Mouse (Mus musculus): Measurements from ENCODE around the gene Rictor.

DNA sequence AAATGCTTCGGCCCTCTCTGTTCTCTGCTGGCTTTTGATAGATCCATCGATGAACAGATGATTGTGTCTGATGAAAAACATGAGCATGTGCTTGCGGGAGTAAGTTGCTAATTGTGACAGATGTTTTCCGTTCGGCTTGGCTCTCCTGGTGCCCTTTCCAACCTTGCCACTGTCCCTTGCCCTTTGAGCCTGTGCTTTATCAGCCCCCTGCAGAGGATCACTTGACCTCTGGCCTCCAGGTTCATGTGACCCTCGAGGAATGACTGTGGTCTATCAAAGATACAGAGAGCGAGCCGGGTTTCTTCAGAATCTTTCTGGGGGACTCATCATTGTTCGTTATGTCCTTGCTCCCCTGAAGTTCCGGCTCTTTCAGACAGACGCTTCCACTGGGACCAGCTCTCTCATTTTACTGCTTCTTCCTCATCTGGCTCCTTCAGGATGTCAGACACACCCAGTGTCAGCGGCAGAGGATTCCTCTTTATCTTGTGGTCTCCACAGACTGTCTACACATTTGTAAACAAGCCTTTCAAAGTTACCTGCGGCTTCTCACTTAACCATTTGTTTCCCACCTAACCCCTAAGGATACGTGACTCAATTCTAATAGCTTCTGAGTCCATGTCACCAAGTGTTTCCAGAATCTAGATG, 39.3 kb upstream of the Rictor start:
- TF ChIP-seq EP300 (IDR thresholded peaks at IDR 0.05; ENCODE audit: insufficient read depth, low read depth, low read length) (no peak), CTCF (IDR thresholded peaks at IDR 0.05) (no peak), POLR2A (IDR thresholded peaks at IDR 0.05; ENCODE audit: insufficient read depth, low read depth, low read length) (no peak)
